Mouse (Mus musculus) bone marrow macrophage, adult 2 months (primary cell): ENCODE measurements around the gene Slc35b3.

Experiments
- CTCF ChIP-seq: IDR thresholded peaks from 2 replicates; pipeline ENCODE4 v1.5.1; 2012; ENCODE audit warnings: low read depth, mild to moderate bottlenecking, low read length, moderate library complexity
- POLR2A ChIP-seq: IDR thresholded peaks from 2 replicates; pipeline ENCODE4 v1.6.1; 2012; ENCODE audit warnings: mild to moderate bottlenecking, low read depth, low read length, borderline replicate concordance

GRCm38 (mm10) chr13:39010280-39010679 lies 49.6 kb upstream of the Slc35b3 start:
- no peak for TF ChIP-seq CTCF
- no peak for TF ChIP-seq POLR2A
